Mouse (Mus musculus) intestine, embryonic 16.5 days (tissue): ENCODE data around the gene Myo1g. TPM values are rescaled to one million over a fixed set of nuclear protein-coding genes. Genes with fewer than 3 reads are reported as not detected.

Experiments used
- microRNA-seq: library from miRNA; unstranded; fragments of <30 nt; microRNA quantifications from one replicate; pipeline ENCODE4, GENCODE M21; 2016
- polyA plus RNA-seq: library from polyadenylated mRNA; unstranded; fragments of >200 nt; fragmentation: Nextera tagmentation; extraction: Ambion mirVana; gene quantifications from 2 replicates; pipeline ENCODE4 v1.2.1, GENCODE M21; 2015

The Myo1g gene
- polyA plus RNA-seq, 1 experiment from 2014 or later, result 2.3 TPM

Small RNA genes lying within 50 kb of the gene (microRNA-seq; reads per million reads assigned to microRNA genes)
- gene Gm22123, result not detected

Other genes with a start within 250 kb of the Myo1g start
- gene Tmed4, start 246.1 kb downstream of the Myo1g start, polyA plus RNA-seq, result 165 and 177 TPM in 2 replicates
- gene Ogdh, start 229.3 kb downstream of the Myo1g start, polyA plus RNA-seq, result 171 and 189 TPM in 2 replicates
- gene Zmiz2, start 131.9 kb downstream of the Myo1g start, polyA plus RNA-seq, result 9.2 and 9.3 TPM in 2 replicates
- 5,222 and 5,444 TPM in 2 replicates for gene Ppia, start 105.5 kb downstream of the Myo1g start, polyA plus RNA-seq
- gene H2afv, start 76.5 kb downstream of the Myo1g start, polyA plus RNA-seq, result 393 and 415 TPM in 2 replicates
- 24.6 and 24.8 TPM in 2 replicates for gene Purb, start 45.0 kb downstream of the Myo1g start, polyA plus RNA-seq
- 67.7 and 69.9 TPM in 2 replicates for gene Ccm2, start 25.9 kb upstream of the Myo1g start, polyA plus RNA-seq
- gene Nacad, start 85.1 kb upstream of the Myo1g start, polyA plus RNA-seq, result 5.5 and 7.1 TPM in 2 replicates
- gene Tbrg4, start 105.1 kb upstream of the Myo1g start, polyA plus RNA-seq, result 64.0 and 64.2 TPM in 2 replicates
- gene Wap, start 117.7 kb upstream of the Myo1g start, polyA plus RNA-seq, result not detected in 2 replicates
- 4.6 and 5.2 TPM in 2 replicates for gene Ramp3, start 137.6 kb upstream of the Myo1g start, polyA plus RNA-seq